Mouse (Mus musculus): ENCODE results near the gene Kcnk4. TPM values are rescaled to one million over a fixed set of nuclear protein-coding genes. Genes with fewer than 3 reads are reported as not detected.

Gene Kcnk4
- polyA plus RNA-seq (2012; rRNA removed) (0.91 and 1.1 TPM in 2 replicates), polyA plus RNA-seq (2014; fragmentation: Nextera tagmentation; extraction: Ambion mirVana) (1.1 TPM in 2 replicates)

- WGBS: 7% methylated on average over 23 of the region's 23 CpGs
- no peak within 1 kb of the TSS for H3K27ac ChIP-seq (replicated peaks; ENCODE audit: low read depth, low read length)
- no peaks in the 10 kb centered on the region for H3K9me3 ChIP-seq (ENCODE audit: control insufficient read depth, low read length)
- H3K4me3 ChIP-seq (replicated peaks; ENCODE audit: low read length): peak within 1 kb of the TSS; percentile 42
- H3K4me2 ChIP-seq (replicated peaks; ENCODE audit: low read depth, low read length, severe bottlenecking): peak within 1 kb of the TSS; percentile 71
- 0 out of 2 replicates have a peak, but pooled peaks cover 2% of the 10 kb centered on the region for H3K36me3 ChIP-seq (ENCODE audit: control insufficient read depth, insufficient read depth, low read length)
- peak within 1 kb of the TSS; percentile 49 for H3K9ac ChIP-seq (ENCODE audit: low read depth, low read length, severe bottlenecking)
- ATAC-seq (ENCODE audit: low FRiP score, low read depth): no peak
- no peak for TF ChIP-seq POLR2A (IDR thresholded peaks at IDR 0.05; ENCODE audit: borderline replicate concordance, extremely low read depth, insufficient read depth, insufficient read length)
- H3K4me1 ChIP-seq (ENCODE audit: control insufficient read depth, insufficient read depth, low read length): peaks cover 9% of the 10 kb centered on the region; the same call in 1 of the 2 replicates
- peaks cover 61% of the 10 kb centered on the region for H3K27me3 ChIP-seq (ENCODE audit: control insufficient read depth, insufficient read depth, low read length)
- no peak for DNase-seq (ENCODE audit: low spot score)
Measured at GRCm38 (mm10) chr19:6934195-6934977, at the start of gene Kcnk4. TSS of gene Kcnk4 (minus strand) at chr19:6934515.

DNA sequence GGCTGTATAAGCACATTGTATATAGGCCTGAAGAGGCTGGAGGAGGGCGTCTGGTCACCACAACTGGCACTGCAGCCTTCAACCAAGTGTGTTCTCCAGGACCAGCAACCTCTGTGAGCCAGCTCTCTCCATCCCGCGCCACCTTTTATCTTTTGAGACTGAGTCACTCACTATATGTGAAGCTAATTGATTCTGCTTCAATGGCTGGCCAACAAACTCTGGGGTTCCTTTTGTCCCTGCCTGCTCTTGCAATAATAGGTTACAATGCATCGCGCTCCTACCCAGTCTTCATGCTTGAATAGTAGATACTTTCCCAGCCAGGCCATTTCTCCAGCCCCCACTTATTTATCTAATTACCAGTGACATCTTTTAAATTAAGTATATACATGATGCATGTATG, 49.3 kb upstream of the Kcnk4 start:
- H3K4me1 ChIP-seq (ENCODE audit: control insufficient read depth, insufficient read depth, low read length): peaks cover 24% of the 10 kb centered on the region
- TF ChIP-seq POLR2A (IDR thresholded peaks at IDR 0.05; ENCODE audit: borderline replicate concordance, extremely low read depth, insufficient read depth, insufficient read length): no peak
- H3K27me3 ChIP-seq (ENCODE audit: control insufficient read depth, insufficient read depth, low read length): no peaks in the 10 kb centered on the region
- no peak overlapping the region for H3K27ac ChIP-seq (replicated peaks; ENCODE audit: low read depth, low read length)
- DNase-seq (ENCODE audit: low spot score): no peak
- no peak overlapping the region for H3K4me2 ChIP-seq (replicated peaks; ENCODE audit: low read depth, low read length, severe bottlenecking)
- no peak overlapping the region for H3K9ac ChIP-seq (ENCODE audit: low read depth, low read length, severe bottlenecking)
- H3K4me3 ChIP-seq (replicated peaks; ENCODE audit: low read length): no peak overlapping the region
- peaks cover 31% of the 10 kb centered on the region for H3K36me3 ChIP-seq (ENCODE audit: control insufficient read depth, insufficient read depth, low read length)
- WGBS: 99% methylated on average over 5 of the region's 5 CpGs
- H3K9me3 ChIP-seq (ENCODE audit: control insufficient read depth, low read length): no peaks in the 10 kb centered on the region
- no peak for ATAC-seq (ENCODE audit: low FRiP score, low read depth)

GRCm38 (mm10) chr19:6981465-6981864, 47.1 kb upstream of the Kcnk4 start:
- peak overlapping the region; percentile 68; the same call in 1 of the 2 replicates for H3K4me2 ChIP-seq (replicated peaks; ENCODE audit: low read depth, low read length, severe bottlenecking)
- no peak for TF ChIP-seq POLR2A (IDR thresholded peaks at IDR 0.05; ENCODE audit: borderline replicate concordance, extremely low read depth, insufficient read depth, insufficient read length)

GRCm38 (mm10) chr19:6980381-6981093, 46.2 kb upstream of the Kcnk4 start, which contains the start of gene Fkbp2:
TSS of gene Fkbp2 (minus strand) at chr19:6980501.
- Histone ChIP-seq H3K4me2 (replicated peaks; ENCODE audit: low read depth, low read length, severe bottlenecking) (peak within 1 kb of the TSS; percentile 68), H3K27me3 (ENCODE audit: control insufficient read depth, insufficient read depth, low read length) (no peaks in the 10 kb centered on the region), H3K9ac (ENCODE audit: low read depth, low read length, severe bottlenecking) (peak within 1 kb of the TSS; percentile 79), H3K27ac (replicated peaks; ENCODE audit: low read depth, low read length) (peak within 1 kb of the TSS; percentile 91), H3K4me1 (ENCODE audit: control insufficient read depth, insufficient read depth, low read length) (peaks cover 21% of the 10 kb centered on the region), H3K36me3 (ENCODE audit: control insufficient read depth, insufficient read depth, low read length) (peaks cover 45% of the 10 kb centered on the region), H3K4me3 (replicated peaks; ENCODE audit: low read length) (peak within 1 kb of the TSS; percentile 69), H3K9me3 (ENCODE audit: control insufficient read depth, low read length) (no peaks in the 10 kb centered on the region)
- WGBS: 2% methylated on average over 38 of the region's 38 CpGs
- peak; percentile 13; the same call in 1 of the 2 replicates for TF ChIP-seq POLR2A (IDR thresholded peaks at IDR 0.05; ENCODE audit: borderline replicate concordance, extremely low read depth, insufficient read depth, insufficient read length)
- DNase-seq (ENCODE audit: low spot score): peak; percentile 99
- ATAC-seq (ENCODE audit: low FRiP score, low read depth): peak; percentile 89

More at GRCm38 (mm10) chr19:6981465-6981864, 47.1 kb upstream of the Kcnk4 start:
- 91% methylated on average over 4 of the region's 4 CpGs for WGBS
- H3K9me3 ChIP-seq (ENCODE audit: control insufficient read depth, low read length): no peaks in the 10 kb centered on the region
- H3K4me3 ChIP-seq (replicated peaks; ENCODE audit: low read length): no peak overlapping the region
- ATAC-seq (ENCODE audit: low FRiP score, low read depth): no peak
- no peak overlapping the region for H3K27ac ChIP-seq (replicated peaks; ENCODE audit: low read depth, low read length)
- DNase-seq (ENCODE audit: low spot score): no peak
- H3K36me3 ChIP-seq (ENCODE audit: control insufficient read depth, insufficient read depth, low read length): peaks cover 45% of the 10 kb centered on the region
- no peak overlapping the region for H3K9ac ChIP-seq (ENCODE audit: low read depth, low read length, severe bottlenecking)
- H3K27me3 ChIP-seq (ENCODE audit: control insufficient read depth, insufficient read depth, low read length): no peaks in the 10 kb centered on the region
- peaks cover 25% of the 10 kb centered on the region for H3K4me1 ChIP-seq (ENCODE audit: control insufficient read depth, insufficient read depth, low read length)

Data from limb, embryonic 14.5 days (tissue).